Mouse (Mus musculus): ENCODE results near the gene Fam69b.

- no peak for TF ChIP-seq POLR2A (IDR thresholded peaks at IDR 0.05; ENCODE audit: insufficient read depth, low read length)
- TF ChIP-seq CTCF (IDR thresholded peaks at IDR 0.05; ENCODE audit: low read depth, low read length), result no peak
- no peak for TF ChIP-seq EP300 (IDR thresholded peaks at IDR 0.05; ENCODE audit: insufficient read depth, low read depth, low read length)
These were observed 4.5 kb downstream of the Fam69b start for GRCm38 (mm10) chr2:26632541-26633395.
